Mouse (Mus musculus): ENCODE data around the gene Slc45a2.

GRCm38 (mm10) chr15:11065528-11066171 is 65.1 kb downstream of the Slc45a2 start:
- TF ChIP-seq CTCF (IDR thresholded peaks at IDR 0.05; ENCODE audit: borderline replicate concordance, insufficient read depth, low read length) (no peak), POLR2A (IDR thresholded peaks at IDR 0.05; ENCODE audit: low read depth, low read length) (no peak; the same call in 1 of the 2 replicates)

Measured in embryonic fibroblast, embryonic 13.5 days (primary cell).